Mouse (Mus musculus) small intestine, adult 10 weeks (tissue): ENCODE measurements around the gene Trpv5. TPM values are rescaled to one million over a fixed set of nuclear protein-coding genes. Genes with fewer than 3 reads are reported as not detected.

ENCODE experiments used
- polyA plus RNA-seq: library from polyadenylated mRNA; stranded (reverse); fragments of 350-450 nt; fragmentation: Illumina TruSeq; extraction: RNeasy Lipid Tissue Mini Kit (QIAGEN cat#74804); gene quantifications from one replicate; pipeline ENCODE4 v1.2.3, GENCODE M21; 2014; ENCODE audit warnings: low replicate concordance

Trpv5 gene
- not detected for polyA plus RNA-seq

DNA sequence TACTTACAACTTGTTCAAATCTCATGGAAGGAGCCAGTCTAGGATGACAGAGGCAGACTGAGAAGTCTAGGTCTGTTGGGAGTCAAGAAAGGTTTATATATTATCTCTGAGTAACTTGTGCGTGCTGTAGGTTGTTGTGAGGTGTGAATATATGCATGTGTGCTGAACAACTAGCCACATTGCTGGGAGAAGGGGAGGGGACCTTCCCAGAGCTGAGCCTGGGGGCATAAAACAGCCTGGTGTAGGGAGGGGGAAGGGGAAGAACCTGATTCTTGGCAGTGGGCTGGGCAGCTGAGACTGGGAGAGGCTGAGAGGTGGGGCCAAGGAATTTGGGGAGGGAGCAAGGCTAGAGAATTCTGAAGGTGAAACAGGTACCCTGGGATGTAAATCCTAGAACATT, at the start of gene Trpv5:
Gene Trpv5 (minus strand): TSS at position 101 of the 400 bp plus-strand sequence.

DNA sequence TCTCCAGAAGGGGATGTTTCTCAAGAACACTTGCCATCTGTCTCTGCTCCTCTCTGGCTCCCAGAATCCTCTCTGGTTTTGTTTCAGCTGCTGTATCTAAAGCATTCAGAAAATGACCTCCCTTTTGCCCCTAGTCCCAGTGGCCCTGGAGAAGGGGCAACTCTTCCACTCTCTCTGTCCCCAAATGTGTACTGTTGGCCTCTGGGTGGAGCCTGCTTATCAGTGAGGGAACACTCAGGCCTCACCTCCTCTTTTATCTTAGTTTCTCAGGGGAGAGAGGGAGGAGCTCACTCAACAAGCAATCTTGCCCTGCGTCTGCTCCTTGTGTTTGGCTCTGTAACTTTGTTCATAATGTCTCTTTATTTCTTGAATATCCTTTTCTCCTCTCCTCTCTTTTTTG, 23.6 kb upstream of the Trpv5 start, which contains the start of gene Kel:
Gene Kel (minus strand): TSS at position 217 of the 400 bp plus-strand sequence.

DNA sequence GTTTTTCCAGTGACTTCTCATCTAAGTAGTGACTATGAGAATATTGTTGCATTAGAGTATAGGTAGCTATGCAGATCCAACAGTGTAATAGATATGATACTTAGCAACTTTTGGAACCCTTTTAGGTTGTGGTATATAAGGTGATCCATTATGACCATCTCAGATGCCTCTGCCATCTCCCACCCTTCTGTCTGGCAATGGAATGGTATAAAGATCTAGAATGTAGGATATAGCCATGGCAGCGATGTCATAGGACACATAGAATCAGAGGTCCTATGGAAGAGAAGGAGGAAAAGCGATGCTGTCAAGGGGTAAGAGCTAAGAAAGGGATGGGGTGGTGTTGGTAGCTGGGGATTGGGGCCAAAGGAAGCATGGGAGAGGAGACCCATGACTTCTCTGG, 3.6 kb upstream of the Trpv5 start, which contains the start of gene Llcfc1:
Gene Llcfc1 (plus strand): TSS at position 301 of the 400 bp plus-strand sequence.

DNA sequence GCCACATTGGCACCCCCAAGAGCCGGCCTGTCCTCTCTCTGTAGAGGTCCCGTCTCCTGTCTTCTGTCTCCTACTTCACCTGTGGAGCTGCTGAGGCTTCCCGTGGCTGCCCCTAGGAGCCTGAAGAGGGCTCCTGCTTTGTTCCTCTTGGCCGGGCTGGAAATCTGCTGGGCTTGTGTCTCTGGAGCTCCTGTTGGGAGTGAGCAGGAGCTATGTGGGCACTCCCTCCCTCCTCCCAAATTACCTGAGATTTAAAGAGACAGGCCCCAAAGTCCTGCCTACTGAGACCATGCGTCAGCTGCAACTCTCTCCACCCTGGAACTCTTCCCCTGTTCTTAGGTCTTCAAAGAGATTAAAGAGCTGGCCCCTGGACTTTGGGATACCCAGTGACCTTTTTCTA, 44.4 kb downstream of the Trpv5 start, which contains the start of gene Trpv6:
Gene Trpv6 (minus strand): TSS at position 228 of the 400 bp plus-strand sequence.

DNA sequence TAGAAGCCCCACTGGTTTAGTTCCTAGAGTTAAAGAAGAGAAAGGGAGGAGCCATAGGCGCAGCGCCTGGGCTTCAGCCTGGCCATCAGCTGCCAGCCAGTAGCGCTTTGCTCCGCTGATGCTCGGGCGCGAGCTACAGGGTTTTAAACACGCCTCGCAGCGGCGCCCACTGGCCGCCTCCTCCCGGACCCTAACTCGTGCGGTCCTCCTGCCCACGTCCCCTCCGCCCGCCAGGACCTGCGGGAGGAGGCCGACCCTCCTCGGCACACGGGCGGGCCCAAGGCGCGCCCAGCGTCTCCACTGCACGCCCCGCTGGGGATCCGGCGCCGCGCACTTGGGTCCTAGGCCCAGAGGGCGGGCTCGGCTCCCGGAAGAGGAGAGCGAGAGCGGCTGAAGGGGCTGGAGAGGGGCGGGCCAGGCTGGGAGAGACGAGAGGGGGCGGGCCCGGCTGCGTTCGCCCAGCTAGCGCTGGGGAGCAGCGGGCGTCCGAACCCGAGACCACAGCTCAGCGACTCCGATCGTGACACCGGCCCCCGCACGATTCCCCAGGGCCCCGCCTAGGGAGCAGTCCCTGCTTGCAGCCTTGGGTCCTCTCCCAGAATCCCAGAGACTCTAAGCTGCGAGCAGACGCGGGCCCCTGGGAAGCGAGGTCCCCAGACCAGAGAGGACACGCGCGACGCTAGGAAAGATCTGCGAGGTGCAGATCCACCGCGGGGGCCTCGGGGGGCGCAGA, 75.3 kb downstream of the Trpv5 start, which contains the start of gene Ephb6:
Gene Ephb6 (plus strand): TSS at position 422 of the 733 bp plus-strand sequence.

Other genes starting within 250 kb of the Trpv5 start
- not detected for gene Gm10334, start 234.6 kb downstream of the Trpv5 start, polyA plus RNA-seq
- not detected for gene Prss1, start 221.8 kb downstream of the Trpv5 start, polyA plus RNA-seq
- 121 TPM for gene Prss2, start 159.0 kb downstream of the Trpv5 start, polyA plus RNA-seq
- gene Ephb6, start 75.3 kb downstream of the Trpv5 start, polyA plus RNA-seq, result not detected
- 0.19 TPM for gene Trpv6, start 44.4 kb downstream of the Trpv5 start, polyA plus RNA-seq
- not detected for gene Llcfc1, start 3.7 kb upstream of the Trpv5 start, polyA plus RNA-seq
- gene Kel, start 23.6 kb upstream of the Trpv5 start, polyA plus RNA-seq, result not detected
- gene Olfr459, start 94.4 kb upstream of the Trpv5 start, polyA plus RNA-seq, result not detected
- not detected for gene Pip, start 166.8 kb upstream of the Trpv5 start, polyA plus RNA-seq
- gene Sval2, start 172.2 kb upstream of the Trpv5 start, polyA plus RNA-seq, result not detected